Mouse (Mus musculus) spleen, postnatal 10 days (tissue): Measurements from ENCODE around the gene Dennd6a.

ENCODE experiments used
- DNase-seq, 2 experiments: peaks; one replicate each; pipeline ENCODE4 v3.0.0; 2021 to 2022; ENCODE audit warnings: low spot score in 2 of 2

Dennd6a gene

GRCm38 (mm10) chr14:26571951-26572675 lies 1.5 kb upstream of the Dennd6a start:
- DNase-seq: no peak

GRCm38 (mm10) chr14:26576255-26576780 lies 2.7 kb downstream of the Dennd6a start:
- DNase-seq: no peak

GRCm38 (mm10) chr14:26578791-26579191 lies 5.1 kb downstream of the Dennd6a start:
- DNase-seq: peak; percentile 23 to 38

DNA sequence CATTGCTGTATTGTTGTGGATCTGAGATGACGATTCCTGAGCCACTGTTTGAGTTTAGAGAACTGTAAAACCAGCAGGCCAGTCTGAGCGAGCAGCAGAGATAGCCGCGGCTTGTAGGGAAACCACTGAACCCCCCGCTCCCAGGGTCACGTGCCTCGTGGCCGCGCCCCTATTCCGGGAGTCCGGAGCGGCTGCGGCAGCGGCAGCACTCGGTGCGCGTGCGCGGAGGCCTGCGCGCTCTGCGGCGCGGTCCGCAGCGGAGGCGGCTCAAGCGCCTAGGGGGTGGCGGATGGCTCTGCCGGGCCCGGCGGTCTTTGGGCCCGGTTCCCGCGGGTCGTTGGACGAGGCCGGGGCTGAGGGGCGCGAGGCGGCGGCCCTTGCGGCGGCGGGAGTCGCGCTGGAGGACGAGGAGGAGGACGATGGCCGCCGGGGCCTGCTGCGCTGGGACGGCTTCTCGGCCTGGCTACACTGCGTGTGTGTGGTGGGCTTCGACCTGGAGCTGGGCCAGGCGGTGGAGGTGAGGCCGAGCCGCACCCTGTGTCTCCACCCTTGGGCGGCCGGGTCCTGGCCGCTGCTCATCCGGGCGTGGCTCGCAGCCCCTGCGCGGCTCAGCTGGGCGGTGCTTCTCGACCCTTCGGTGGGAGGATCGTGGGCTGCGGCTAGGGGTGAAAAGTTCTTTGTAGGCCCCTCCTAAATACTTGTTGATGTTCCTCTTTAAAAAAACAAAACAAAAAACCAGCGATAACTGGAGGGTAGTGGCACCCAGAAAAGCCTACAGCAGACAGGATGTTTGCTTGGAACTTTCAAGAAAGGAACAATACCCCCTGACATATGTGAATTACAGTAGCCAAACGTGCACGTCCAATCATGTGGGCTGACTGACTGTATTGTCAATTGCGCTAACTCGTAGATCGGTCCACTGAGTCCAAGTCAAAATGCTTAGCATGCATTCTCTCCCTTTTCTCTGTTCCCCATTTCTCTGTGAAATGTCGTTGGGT lies 6.0 kb downstream of the Dennd6a start:
- peak; percentile 84 to 93 for DNase-seq

- DNase-seq: no peak
Measured at GRCm38 (mm10) chr14:26583645-26584044, 10.0 kb downstream of the Dennd6a start.

GRCm38 (mm10) chr14:26587116-26587515 lies 13.5 kb downstream of the Dennd6a start:
- DNase-seq: no peak

- no peak for DNase-seq
Measured at GRCm38 (mm10) chr14:26591353-26591752, 17.7 kb downstream of the Dennd6a start.

- no peak for DNase-seq
Measured at GRCm38 (mm10) chr14:26593281-26593895, 19.7 kb downstream of the Dennd6a start.

DNA sequence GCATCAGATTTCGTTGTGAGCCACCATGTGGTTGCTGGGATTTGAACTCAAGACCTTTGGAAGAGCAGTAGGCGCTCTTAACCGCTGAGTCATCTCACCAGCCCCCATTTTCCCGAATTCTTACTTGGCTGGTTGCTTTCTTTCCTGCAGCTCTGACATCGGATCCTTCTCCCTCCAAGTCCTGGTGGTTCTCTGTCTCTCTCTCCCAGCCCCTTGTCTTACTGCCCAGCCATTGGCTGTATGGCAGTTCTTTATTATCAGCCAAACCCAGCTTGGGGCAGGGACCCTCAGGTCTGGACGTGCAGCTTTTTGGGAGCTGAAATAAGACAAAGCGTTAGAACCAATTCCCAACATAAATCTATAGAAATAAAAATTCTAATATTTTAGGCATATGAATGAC lies 21.5 kb downstream of the Dennd6a start:
- DNase-seq: no peak

GRCm38 (mm10) chr14:26595695-26596365 lies 22.2 kb downstream of the Dennd6a start:
- no peak for DNase-seq

GRCm38 (mm10) chr14:26605354-26605753 lies 31.7 kb downstream of the Dennd6a start:
- DNase-seq: no peak

DNA sequence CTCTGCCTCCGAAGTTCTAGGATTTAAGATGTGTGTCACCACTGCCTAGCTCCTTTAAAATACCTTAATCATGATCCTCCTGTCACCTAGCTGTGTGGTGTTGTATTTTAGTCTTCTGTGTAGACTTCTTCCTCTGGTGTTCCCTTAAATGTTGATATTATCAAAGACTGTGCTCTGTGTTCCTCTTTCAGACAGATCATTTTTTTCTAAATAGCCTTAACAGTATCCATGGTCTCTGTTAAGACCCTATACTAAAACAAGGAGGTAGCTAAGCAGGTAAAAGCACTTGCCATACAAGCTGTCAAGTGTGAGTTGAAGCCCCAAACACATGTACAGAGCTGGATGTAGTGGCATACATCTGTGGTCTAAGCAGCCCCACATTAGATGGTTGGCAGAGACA lies 36.0 kb downstream of the Dennd6a start:
- DNase-seq: no peak

DNA sequence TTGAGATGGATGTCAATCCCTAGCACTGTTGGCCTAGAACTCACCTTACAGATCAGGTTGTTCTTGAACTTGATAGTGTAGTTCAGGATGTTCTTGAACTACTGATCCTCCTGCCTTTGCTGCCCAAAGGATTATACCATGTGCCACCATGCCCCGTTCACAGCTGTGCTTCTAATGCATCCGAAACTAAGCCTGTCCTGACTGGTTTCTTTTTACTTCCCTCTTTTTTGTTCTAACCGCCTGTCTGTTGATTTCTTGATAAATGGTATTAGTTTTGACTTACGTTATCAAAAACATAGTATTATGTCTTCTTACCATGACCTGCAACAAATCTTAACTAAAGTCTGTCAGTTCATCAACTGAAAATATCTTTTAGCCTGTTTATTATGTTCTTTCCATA lies 37.0 kb downstream of the Dennd6a start:
- DNase-seq: no peak

DNA sequence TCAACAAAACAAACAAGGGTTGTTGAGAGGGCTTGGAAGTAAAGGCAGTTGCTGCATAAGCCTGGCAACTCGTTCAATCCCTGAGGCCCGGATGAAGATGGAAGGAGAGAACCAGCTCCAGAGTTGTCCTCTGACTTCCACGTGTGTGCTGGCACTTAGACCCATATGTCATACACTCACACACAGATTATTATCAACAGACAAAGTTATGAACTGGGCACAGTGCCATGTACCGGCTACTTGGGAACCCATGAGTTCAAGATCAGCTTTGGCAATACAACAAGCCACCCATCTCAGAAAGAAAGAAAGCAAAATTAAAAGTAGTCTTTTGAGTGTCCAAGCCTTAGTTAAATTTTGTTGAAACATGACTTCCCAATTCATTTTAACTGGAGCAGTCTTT lies 51.6 kb downstream of the Dennd6a start:
- no peak for DNase-seq

DNA sequence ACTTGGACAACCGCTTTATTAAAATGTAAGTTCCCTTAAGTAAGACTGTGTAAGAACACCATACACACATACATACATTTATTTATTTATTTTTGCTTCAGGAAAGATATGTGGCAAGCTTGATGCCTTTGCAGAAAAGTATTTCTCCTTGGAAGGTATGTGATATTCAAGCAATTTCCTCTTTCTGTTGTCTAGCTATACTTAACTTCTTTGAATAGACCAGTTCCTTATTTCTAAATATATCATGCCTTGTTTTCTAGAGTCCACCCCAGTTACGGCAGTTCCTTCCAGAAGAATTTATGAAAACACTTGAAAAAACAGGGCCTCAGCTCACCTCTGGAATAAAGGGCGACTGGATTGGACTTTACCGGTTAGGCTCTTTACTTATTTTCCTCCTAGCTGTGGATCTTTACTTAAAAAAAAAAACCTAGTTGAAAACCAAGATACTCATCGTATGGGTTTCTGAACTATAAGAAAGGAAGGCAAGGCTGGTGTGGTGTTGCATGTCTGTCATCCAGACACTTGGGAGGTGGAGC lies 53.0 kb downstream of the Dennd6a start:
- no peak for DNase-seq

DNA sequence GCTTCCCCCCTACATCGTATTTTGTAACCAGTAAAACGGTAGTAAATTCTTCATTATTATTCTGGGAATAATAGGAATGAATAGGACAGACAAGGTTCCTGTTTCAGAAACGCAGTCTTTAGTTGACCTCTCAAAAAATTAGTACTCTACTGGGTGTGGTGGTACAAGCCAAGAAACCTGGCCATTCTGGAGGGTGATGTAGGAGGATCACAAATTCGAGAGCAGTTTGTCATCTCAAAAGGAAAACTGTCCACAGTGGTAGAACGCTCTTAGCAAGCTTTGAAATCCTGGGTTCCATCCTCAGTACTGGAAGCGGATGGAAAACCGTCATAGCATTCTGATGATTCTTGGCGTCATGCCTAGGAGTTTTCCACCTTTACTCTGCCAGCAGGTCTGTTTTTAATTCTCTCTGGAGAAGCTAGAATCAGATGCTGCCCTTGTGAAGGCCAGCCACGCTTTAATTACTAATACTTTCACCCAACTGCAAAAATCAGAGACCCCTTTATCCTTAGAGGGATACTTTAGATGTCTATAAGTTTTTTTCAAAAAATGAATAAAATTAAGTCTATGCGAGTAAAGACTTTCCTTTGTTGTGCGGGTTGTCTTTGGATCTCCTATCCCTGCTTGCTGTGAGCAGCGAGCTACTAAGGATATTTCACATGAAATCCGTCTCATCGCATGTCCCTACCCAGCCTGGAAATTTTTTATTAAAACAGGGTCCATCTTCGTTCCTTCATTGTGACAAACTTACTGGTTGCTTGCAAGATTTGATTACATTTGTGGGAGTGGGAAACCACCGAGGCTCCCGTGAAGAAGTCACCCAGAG lies 63.6 kb downstream of the Dennd6a start:
- no peak for DNase-seq

DNA sequence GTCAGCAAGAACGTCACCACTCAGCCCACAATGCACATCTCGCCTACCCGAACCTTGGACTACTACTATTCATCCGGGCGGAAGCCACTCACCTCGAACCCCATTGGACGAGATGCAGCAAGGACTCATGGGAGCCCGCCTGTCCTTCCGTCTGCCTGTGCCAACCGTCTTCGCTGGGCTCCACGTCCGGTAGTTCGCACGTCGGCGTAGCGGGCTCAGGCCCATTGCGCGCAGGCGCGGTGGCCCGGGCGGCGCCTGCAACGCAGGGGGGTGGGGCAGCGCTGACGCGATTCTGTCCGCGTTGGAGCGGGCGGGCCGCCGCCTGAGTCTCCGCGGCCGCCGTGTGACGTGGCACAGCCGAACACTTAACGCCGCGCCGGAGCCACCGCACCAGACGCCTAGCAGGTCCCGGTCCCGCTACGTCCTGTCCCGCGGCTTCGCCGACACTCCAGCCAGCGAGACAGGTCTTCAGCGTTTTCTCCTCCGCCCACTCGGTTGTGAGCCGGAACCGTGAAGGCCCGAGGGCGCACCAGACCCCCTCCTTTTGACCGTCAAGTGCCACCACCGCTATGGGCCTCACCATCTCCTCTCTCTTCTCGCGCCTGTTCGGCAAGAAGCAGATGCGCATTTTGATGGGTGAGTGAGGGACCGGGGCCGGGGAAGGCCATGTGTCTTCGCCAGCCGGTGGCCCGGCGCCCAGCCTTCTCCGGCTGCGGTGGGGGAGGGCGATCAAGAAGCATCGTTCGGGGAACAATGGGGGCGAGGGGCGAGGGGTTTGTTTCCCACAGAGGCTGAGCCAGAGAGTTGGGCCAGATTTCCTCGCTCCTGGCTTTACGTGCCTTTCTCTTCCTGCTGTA lies 64.4 kb downstream of the Dennd6a start, which contains the start of gene Arf4:
Gene Arf4 (plus strand): TSS at position 224 of the 857 bp plus-strand sequence.
- DNase-seq: peak; percentile 93 to 98

DNA sequence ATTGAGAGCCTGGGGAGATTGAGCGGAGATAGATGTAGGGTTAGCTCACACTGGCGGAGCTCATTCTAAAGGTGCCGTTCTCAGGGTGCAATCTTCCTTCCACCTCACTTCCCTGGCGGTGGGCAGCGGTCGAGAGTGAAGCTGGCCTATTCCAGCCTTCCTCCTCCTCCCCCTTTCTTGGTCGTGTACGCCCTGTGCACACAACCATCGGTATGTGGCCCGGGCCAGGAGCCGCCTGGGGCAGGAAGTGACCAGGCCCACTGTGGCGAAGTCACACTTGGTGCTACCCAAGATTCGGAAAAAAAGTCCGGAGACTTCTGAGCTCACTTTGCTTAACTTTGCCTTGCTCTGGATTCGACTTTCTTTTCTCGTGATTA lies 65.0 kb downstream of the Dennd6a start:
- DNase-seq: peak; percentile 68 to 69

- peak in 1 of 2 experiments; percentile 20 for DNase-seq
Measured at GRCm38 (mm10) chr14:26639251-26639650, 65.6 kb downstream of the Dennd6a start.
